Mouse (Mus musculus) monocyte, adult 2 months (primary cell): Measurements from ENCODE around the gene Zfp648.

Experiments
- DNase-seq, 2 experiments: peaks; one replicate each; pipeline ENCODE4 v3.0.0; 2022; ENCODE audit warnings: low spot score in 2 of 2, low read depth in 1 of 2

Gene Zfp648

GRCm38 (mm10) chr1:154219991-154220390 lies 19.0 kb downstream of the Zfp648 start:
- DNase-seq, result no peak

DNA sequence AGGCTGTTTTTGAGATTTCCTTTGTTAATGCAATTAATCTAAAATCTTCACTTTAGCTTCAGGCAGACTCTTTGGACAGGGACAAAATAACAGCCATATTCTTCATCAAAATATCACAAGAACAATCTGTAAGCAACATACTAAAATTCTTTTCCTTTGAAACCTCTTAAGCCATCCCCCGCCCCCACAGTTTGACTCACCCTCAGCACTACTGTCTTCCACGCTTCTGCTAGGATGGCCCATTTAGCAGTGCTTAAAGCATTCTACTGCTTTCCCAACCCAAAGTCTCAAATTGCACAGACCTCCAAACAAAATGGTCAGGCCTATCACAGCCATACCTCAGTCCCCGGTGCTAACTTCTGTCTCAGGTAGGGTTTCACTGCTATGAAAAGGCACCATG lies 19.6 kb downstream of the Zfp648 start:
- DNase-seq, result no peak

- no peak for DNase-seq
These were observed 22.8 kb downstream of the Zfp648 start for GRCm38 (mm10) chr1:154223807-154224207.

DNA sequence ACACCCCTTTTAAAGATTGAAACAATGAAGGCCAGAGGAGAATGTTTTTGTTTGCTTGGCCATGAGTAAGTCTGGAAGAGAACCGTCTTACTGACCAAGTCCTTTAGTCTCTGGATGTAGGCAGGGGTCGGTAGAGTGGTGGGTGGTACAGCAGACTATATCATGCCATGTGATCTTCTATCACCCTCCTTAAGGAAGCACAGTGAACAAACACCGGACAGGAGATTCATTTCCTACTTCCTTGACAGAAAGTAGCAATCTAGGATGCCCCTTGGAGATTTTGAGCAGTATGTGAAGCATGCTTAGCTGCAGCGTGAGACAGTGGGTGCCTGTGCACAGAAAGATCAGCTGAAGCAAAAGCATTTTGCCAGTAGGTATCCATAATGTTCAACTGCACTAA lies 31.6 kb downstream of the Zfp648 start:
- DNase-seq, result no peak

DNA sequence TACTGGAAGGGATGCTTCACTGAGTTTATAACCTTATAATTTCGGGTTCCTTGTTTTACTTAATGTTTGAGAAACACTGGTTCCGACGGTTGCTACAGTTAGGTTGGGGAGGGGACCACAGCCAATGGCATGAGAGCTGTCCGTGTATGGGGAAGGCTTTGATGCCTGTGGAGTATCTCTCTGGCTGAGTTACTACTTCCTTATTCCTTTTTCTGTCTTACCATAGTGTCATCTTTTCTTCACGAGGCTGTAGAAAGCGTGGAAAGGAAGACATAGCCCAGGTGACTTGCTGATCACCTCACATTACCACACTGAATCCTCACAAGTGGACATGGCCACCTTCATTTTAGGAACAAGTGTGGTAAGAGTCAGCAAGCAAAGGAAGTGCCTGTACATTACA lies 32.0 kb downstream of the Zfp648 start:
- DNase-seq, result no peak

GRCm38 (mm10) chr1:154234814-154235213 lies 33.8 kb downstream of the Zfp648 start:
- no peak for DNase-seq

DNA sequence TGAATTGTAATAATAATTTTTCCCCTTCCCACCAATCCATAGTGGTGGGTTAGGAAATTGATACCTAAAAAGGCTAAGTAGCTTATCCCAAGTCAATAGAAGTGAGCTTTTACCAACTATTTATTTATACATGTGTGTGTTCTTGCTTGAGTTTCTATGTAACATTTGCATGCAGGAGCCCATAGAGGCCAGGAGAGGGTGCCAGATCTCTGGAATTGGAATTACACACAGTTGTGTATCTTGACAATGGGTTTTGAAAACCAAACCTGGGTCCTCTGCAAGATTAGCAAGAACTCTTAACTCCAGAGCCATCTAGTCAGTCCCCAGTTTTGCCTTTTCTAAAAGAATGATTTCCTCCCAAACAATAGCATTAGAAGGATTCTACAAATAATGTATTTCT lies 37.9 kb downstream of the Zfp648 start:
- DNase-seq, result no peak

- DNase-seq, result no peak
These were observed 50.2 kb downstream of the Zfp648 start for GRCm38 (mm10) chr1:154251186-154251585.

GRCm38 (mm10) chr1:154252739-154253138 lies 51.8 kb downstream of the Zfp648 start:
- no peak for DNase-seq
